Mouse (Mus musculus): ENCODE results near the gene Esrrg. TPM values are rescaled to one million over a fixed set of nuclear protein-coding genes. Genes with fewer than 3 reads are reported as not detected.
A peak's percentile ranks its signal among the peaks of the same experiment; 100 is the strongest.

The Esrrg gene
- total and polyA plus RNA-seq, 2 experiments from 2014 or later, result 28.0 to 41.6 TPM

DNA sequence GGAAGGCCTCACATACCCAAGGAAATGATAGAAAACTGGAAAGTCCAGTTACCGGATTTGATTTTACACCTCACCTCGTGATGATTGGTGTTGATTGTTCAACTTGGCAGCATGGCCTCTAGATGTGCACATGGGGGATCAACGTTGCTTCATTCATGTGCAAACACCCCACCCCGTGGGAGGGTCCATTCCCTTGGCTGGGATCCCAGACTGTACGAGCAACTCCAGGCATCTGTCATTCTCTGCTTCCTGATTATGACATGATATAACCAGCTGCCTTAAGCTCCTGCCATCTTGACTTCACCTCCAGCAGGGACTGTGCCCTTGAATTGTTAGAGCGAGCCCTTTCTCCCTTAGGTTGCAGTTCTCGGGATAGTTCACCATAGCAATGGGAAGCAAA, 190.7 kb downstream of the Esrrg start:
- Histone ChIP-seq H3K27me3 (ENCODE audit: insufficient read depth, low read length) (peaks cover 4% of the 10 kb centered on the region; the same call in 1 of the 2 replicates), H3K4me2 (ENCODE audit: low read depth, low read length) (no peak overlapping the region), H3K9ac (replicated peaks; ENCODE audit: low read length) (no peak overlapping the region), H3K4me3 (ENCODE audit: low read length) (no peak overlapping the region), H3K27ac (no peak overlapping the region), H3K9me3 (ENCODE audit: low read length) (no peaks in the 10 kb centered on the region), H3K4me1 (ENCODE audit: insufficient read depth, low read length) (no peaks in the 10 kb centered on the region), H3K36me3 (ENCODE audit: insufficient read depth, low read length) (no peaks in the 10 kb centered on the region)
- TF ChIP-seq CTCF (IDR thresholded peaks at IDR 0.05; ENCODE audit: low read depth), result no peak
- DNase-seq (ENCODE audit: low spot score) (peak; percentile 62), ATAC-seq (no peak)
- 49% methylated on average over 7 of the region's 7 CpGs for WGBS

DNA sequence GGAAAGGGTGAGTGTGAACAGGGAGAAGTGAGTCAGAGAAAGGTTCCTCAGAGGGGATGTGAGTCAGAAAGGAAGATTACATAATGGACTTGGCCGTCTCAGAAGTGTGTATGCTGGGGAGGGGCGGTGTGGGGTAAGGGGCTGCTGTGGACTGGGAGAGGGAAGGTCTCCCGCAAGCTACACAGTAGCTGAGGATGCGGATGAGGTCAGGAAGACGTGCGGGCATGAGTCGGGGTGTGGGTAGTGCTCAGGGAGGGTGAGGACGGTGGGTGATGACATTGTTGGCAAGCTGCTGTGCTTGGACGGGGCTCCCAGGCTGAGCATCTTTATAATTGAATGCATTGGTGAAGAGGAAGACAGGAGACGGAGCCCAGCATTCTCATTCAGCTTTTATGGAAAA, 192.2 kb downstream of the Esrrg start:
- no peaks in the 10 kb centered on the region for H3K9me3 ChIP-seq (ENCODE audit: low read length)
- DNase-seq (ENCODE audit: low spot score), result no peak
- no peak for ATAC-seq
- no peaks in the 10 kb centered on the region for H3K36me3 ChIP-seq (ENCODE audit: insufficient read depth, low read length)
- H3K4me1 ChIP-seq (ENCODE audit: insufficient read depth, low read length), result no peaks in the 10 kb centered on the region
- no peak overlapping the region for H3K4me3 ChIP-seq (ENCODE audit: low read length)
- H3K27ac ChIP-seq, result no peak overlapping the region
- no peak for TF ChIP-seq CTCF (IDR thresholded peaks at IDR 0.05; ENCODE audit: low read depth)
- peaks cover 4% of the 10 kb centered on the region; the same call in 1 of the 2 replicates for H3K27me3 ChIP-seq (ENCODE audit: insufficient read depth, low read length)
- no peak overlapping the region for H3K4me2 ChIP-seq (ENCODE audit: low read depth, low read length)
- H3K9ac ChIP-seq (replicated peaks; ENCODE audit: low read length), result no peak overlapping the region
- WGBS, result 80% methylated on average over 10 of the region's 10 CpGs

DNA sequence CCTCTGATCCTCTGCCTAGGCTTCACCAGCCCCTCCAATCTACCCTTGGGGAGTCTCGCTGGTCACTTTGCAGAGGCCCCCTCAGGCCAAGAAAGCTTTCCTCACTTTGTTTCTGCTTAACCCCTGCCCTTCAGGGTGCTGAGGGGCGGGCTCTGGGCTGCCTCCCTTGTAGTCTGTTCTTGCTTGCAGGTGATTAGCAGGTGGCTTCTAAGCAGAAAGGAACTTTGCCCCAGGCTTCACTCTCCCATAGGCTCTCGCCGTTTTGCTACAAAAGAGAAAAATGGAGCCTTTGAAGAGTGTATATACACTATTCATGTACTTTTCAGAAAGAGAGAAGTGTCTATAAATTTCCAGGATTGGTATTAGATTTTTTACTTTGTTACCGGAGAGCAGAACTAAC, 195.0 kb downstream of the Esrrg start:
- TF ChIP-seq CTCF (IDR thresholded peaks at IDR 0.05; ENCODE audit: low read depth), result no peak
- H3K36me3 ChIP-seq (ENCODE audit: insufficient read depth, low read length), result no peaks in the 10 kb centered on the region
- WGBS, result 45% methylated on average over 5 of the region's 5 CpGs

DNA sequence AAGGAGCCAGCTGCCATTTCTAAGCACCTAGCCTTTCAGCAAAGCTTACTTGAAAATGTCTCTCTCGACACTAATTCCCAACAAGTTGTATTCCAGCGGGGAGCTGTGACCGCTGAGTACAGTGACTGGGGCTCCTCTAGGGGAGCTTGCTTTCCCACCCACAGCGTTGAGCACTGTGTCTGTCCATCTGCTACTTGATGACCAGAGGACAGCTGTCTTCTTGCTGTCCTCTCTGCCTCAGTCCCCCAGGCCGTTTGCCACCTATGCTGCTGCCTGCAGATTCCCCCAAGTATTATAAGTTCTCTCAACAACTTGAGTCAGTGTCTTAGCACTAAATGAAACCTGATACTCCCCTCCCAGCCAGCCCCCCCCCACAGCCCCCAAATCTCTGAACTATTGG, 195.4 kb downstream of the Esrrg start:
- WGBS, result 14% methylated on average over 5 of the region's 5 CpGs
- Histone ChIP-seq H3K9me3 (ENCODE audit: low read length) (no peaks in the 10 kb centered on the region), H3K9ac (replicated peaks; ENCODE audit: low read length) (no peak overlapping the region), H3K4me3 (ENCODE audit: low read length) (no peak overlapping the region), H3K27me3 (ENCODE audit: insufficient read depth, low read length) (peaks cover 4% of the 10 kb centered on the region; the same call in 1 of the 2 replicates), H3K27ac (no peak overlapping the region), H3K4me2 (ENCODE audit: low read depth, low read length) (no peak overlapping the region), H3K36me3 (ENCODE audit: insufficient read depth, low read length) (no peaks in the 10 kb centered on the region), H3K4me1 (ENCODE audit: insufficient read depth, low read length) (no peaks in the 10 kb centered on the region)
- DNase-seq (ENCODE audit: low spot score) (no peak), ATAC-seq (no peak)
- no peak for TF ChIP-seq CTCF (IDR thresholded peaks at IDR 0.05; ENCODE audit: low read depth)

More for the DNA sequence above, 195.0 kb downstream of the Esrrg start:
- Histone ChIP-seq H3K27ac (no peak overlapping the region), H3K4me1 (ENCODE audit: insufficient read depth, low read length) (no peaks in the 10 kb centered on the region), H3K4me3 (ENCODE audit: low read length) (no peak overlapping the region), H3K9me3 (ENCODE audit: low read length) (no peaks in the 10 kb centered on the region), H3K9ac (replicated peaks; ENCODE audit: low read length) (no peak overlapping the region), H3K4me2 (ENCODE audit: low read depth, low read length) (no peak overlapping the region), H3K27me3 (ENCODE audit: insufficient read depth, low read length) (peaks cover 4% of the 10 kb centered on the region; the same call in 1 of the 2 replicates)
- no peak for ATAC-seq
- no peak for DNase-seq (ENCODE audit: low spot score)

DNA sequence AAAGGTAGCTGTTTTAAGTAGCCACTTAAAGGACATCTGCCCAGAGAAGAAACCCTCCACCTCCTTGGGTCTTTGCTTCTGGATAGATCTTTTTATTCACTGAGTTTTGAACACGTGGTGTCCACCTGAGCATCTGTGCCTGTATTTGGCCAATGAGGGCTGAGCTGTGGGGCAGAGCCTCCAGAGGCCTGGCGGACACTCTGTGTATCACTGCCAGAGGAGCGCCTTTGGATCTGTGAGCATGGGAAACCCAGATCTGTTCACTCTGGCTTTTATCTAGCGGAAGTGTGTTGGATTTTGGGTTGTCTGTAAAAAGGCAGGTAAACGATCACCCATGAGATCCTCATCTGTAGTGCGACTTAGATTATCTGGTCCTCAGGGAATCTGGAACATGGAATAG, 196.4 kb downstream of the Esrrg start:
- no peaks in the 10 kb centered on the region for H3K4me1 ChIP-seq (ENCODE audit: insufficient read depth, low read length)
- H3K4me3 ChIP-seq (ENCODE audit: low read length), result no peak overlapping the region
- H3K27me3 ChIP-seq (ENCODE audit: insufficient read depth, low read length), result peaks cover 4% of the 10 kb centered on the region; the same call in 1 of the 2 replicates
- DNase-seq (ENCODE audit: low spot score) (no peak), ATAC-seq (no peak)
- no peaks in the 10 kb centered on the region for H3K9me3 ChIP-seq (ENCODE audit: low read length)
- WGBS, result 83% methylated on average over 6 of the region's 6 CpGs
- no peaks in the 10 kb centered on the region for H3K36me3 ChIP-seq (ENCODE audit: insufficient read depth, low read length)
- TF ChIP-seq CTCF (IDR thresholded peaks at IDR 0.05; ENCODE audit: low read depth), result no peak
- no peak overlapping the region for H3K4me2 ChIP-seq (ENCODE audit: low read depth, low read length)
- no peak overlapping the region for H3K9ac ChIP-seq (replicated peaks; ENCODE audit: low read length)
- no peak overlapping the region for H3K27ac ChIP-seq

DNA sequence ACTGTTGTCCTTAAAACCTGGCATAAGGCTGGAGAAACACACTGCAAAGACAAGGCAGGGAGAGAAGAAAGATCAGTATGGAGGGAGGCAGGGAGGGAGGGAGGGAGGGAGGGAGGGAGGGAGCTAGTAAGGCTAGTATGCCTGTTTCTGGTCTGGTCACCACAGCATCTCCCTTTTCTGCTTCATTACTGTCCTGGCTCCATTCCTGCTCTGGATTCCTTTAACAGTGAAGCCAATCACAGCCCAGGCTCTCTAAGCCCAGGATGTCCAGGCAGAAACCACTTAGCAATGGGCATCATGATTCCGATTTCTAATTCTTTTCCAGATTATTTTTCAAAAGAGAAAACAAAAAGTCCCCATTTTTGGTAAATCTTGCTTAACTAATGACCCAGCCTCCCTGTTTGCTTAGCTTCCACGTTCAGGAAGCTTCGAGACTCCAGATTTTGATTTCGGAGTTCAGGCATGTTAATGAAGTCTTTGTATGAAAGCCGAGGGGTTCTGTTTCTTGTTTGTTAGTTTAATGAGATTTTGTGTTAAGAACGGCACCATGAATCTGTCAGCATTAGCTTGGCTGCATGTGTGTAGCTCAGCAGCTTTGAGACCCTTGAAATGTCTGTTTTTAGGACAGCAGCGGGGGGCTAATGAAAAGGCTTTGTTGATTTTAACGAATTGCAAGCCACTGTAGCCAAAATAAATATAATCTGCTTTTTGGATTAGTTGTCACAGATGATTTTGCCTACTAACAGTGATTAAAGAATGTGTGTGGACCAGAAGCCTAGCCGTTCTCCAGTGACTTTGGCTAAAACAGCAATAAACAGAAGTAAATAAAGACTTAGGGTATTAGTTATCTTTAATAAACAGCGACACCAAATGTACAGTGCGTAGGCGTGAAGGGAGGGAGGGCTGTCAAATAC, 199.1 kb downstream of the Esrrg start:
- Histone ChIP-seq H3K4me3 (ENCODE audit: low read length) (no peak overlapping the region), H3K9me3 (ENCODE audit: low read length) (no peaks in the 10 kb centered on the region), H3K36me3 (ENCODE audit: insufficient read depth, low read length) (no peaks in the 10 kb centered on the region), H3K27me3 (ENCODE audit: insufficient read depth, low read length) (no peaks in the 10 kb centered on the region), H3K4me1 (ENCODE audit: insufficient read depth, low read length) (no peaks in the 10 kb centered on the region), H3K4me2 (ENCODE audit: low read depth, low read length) (peak overlapping the region; percentile 13; the same call in 1 of the 2 replicates), H3K27ac (no peak overlapping the region), H3K9ac (replicated peaks; ENCODE audit: low read length) (no peak overlapping the region)
- 32% methylated on average over 12 of the region's 12 CpGs for WGBS
- ATAC-seq (no peak; the same call in 1 of the 2 replicates), DNase-seq (ENCODE audit: low spot score) (peak; percentile 61)
- TF ChIP-seq CTCF (IDR thresholded peaks at IDR 0.05; ENCODE audit: low read depth), result no peak
